Mouse (Mus musculus): ENCODE results near the gene Wscd2. TPM values are rescaled to one million over a fixed set of nuclear protein-coding genes. Genes with fewer than 3 reads are reported as not detected.
A peak's percentile ranks its signal among the peaks of the same experiment; 100 is the strongest.

Wscd2 gene
- total RNA-seq, 2 experiments from 2014 or later = 10.2 to 11.6 TPM

- no peak for DNase-seq (ENCODE audit: low spot score in 2 of 2)
Observed at GRCm38 (mm10) chr5:113521037-113521436, 30.9 kb downstream of the Wscd2 start.

DNA sequence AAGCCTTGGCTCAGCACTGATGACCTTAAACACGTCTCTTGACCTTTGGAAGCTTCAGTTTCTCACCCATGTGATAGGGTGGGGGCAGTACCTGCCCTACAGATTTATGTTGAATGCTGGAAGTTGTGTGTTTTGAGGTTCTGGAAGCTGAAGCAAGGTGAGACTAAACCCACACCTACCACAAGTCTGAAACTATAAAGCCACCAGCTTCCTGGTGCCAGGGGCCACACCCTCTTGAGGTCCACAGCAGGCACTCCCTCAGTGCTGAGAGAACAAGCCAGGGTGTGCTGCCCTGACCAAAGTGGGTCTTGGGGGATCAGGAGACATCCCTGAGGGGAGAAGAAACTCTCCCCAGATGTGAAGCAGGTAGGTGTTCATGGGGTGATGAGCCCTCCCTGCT is 48.7 kb downstream of the Wscd2 start:
- DNase-seq (ENCODE audit: low spot score in 2 of 2) = no peak

- no peak for DNase-seq (ENCODE audit: low spot score in 2 of 2)
Observed at GRCm38 (mm10) chr5:113539438-113539837, 49.3 kb downstream of the Wscd2 start.

- DNase-seq (ENCODE audit: low spot score in 2 of 2) = no peak
Observed at GRCm38 (mm10) chr5:113539858-113540257, 49.7 kb downstream of the Wscd2 start.

- no peak for DNase-seq (ENCODE audit: low spot score in 2 of 2)
Observed at GRCm38 (mm10) chr5:113541196-113541595, 51.1 kb downstream of the Wscd2 start.

DNA sequence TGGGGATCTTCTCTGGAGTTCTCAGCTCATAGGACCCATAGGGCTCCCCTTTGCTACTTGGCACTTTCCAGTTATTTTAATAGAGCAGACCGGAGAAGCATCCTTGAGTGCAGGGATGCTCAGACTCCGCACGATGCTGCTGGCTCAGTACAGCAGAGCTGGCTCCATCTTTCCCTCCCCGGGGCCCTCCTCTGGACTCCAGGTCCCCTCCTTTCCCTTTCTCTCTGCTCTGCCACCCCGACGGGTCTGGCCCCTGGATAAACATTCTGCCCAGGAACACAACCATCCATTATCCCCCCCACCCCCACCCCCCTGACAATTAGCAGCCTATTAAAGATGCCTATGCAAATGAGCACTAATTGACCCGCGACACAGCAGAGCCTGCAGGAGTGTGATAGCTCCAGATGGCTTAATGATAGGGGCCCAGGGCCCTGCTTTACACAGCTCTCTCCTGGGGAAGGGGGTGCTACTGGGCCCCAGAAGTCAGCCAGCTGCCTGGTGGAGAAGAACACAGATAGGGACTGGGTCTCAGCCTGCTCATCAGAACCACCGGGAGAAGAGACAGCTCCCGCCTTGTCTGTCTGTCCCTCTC is 52.8 kb downstream of the Wscd2 start:
- DNase-seq (ENCODE audit: low spot score in 2 of 2) = no peak

DNA sequence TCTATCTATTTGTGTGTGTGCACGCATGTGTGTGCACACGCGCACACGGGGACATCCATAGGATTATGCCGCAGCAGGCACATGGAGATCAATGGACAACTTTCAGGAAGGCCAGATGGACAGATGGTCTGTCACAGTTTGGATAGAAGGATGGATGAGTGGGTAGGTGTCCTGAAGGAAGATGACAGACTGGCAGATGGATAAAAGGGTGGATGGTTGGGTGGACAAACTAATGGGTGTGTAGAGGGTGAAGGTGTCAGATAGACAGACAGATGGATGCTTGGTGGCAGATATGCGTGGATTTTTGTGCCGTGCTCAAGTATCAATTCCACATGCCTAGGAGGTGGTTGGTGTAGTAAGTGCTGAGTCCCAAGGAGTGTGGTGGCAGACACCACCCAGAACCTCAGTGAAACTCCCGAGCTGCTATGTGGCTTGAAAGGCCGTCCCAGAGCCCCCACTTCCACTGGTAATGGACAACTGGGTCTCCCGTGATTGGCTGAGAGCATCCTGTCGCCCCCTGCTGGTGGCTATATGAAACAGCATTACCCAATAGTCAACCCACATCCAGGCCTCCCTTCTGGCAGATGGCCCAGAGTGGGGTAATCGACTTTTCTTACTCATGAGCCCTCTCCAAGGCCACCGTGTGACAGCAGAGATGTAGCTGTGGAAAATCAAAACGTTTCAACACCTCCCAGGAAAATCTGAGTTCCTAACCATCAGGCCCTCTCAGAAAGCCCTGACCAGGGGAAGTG is 58.0 kb downstream of the Wscd2 start:
- peak; percentile 28 to 58 for DNase-seq (ENCODE audit: low spot score in 2 of 2)

DNA sequence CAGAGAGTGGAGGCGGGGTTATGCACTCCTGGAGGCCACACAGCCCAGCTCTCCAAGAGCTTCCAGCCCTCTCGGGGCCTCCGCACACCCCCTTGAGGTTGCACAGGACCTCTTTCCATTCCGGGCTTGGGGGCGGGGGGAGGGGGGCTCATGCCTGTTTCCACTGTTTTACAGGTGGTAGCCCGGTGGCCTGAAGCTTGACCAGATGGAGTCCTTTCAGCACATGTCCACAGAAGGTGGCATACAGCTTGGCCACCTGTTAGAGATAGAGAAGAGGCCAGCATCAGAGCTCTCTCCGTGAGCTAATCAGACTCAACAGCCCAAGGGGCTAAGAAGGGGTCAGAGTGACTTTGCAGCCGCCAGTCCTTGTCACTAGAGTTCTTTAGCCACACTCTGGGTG is 60.1 kb downstream of the Wscd2 start:
- no peak for DNase-seq (ENCODE audit: low spot score in 2 of 2)

- DNase-seq (ENCODE audit: low spot score in 2 of 2) = no peak
Observed at GRCm38 (mm10) chr5:113550759-113551158, 60.6 kb downstream of the Wscd2 start.

- peak in 1 of 2 experiments; percentile 15 for DNase-seq (ENCODE audit: low spot score in 2 of 2)
Observed at GRCm38 (mm10) chr5:113553402-113553897, 63.3 kb downstream of the Wscd2 start.

DNA sequence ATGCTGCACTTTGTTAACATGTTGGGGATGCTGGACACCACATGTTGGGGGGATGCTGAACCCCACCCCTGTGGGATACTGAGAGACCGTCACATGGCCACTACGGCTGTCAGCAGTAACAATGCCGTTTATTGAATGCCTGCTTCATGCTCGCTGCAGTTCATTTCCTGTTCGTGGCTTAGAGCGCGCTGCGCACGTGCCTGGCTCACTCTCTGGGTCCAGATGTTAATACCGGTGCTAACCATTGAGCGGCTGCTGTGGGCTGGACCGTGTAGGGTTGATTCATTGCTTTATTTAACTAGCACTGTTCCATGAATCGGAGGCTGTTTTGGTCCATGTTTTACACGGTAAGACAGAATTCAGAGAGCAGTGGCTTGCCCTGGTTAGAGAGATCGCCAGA is 64.0 kb downstream of the Wscd2 start:
- DNase-seq (ENCODE audit: low spot score in 2 of 2) = no peak

- no peak for DNase-seq (ENCODE audit: low spot score in 2 of 2)
Observed at GRCm38 (mm10) chr5:113554571-113554970, 64.4 kb downstream of the Wscd2 start.

- no peak for DNase-seq (ENCODE audit: low spot score in 2 of 2)
Observed at GRCm38 (mm10) chr5:113555684-113556083, 65.6 kb downstream of the Wscd2 start.

DNA sequence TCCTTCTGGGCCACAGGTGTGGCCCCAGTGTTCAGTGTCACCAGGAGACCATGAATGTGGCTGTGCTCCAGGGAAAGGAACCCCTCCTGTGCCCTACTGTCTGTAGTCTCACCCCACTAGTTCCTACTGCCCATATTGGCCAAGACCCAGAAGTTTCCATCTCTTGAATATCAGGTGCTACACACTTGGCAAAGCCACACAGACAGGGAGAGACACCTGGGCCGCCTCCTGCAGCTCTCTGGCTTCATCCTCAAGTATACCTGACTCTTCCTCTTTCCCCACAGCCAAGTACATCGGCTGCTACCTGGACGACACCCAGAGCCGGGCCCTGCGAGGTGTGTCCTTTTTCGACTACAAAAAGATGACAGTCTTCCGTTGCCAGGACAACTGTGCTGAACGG is 67.9 kb downstream of the Wscd2 start:
- DNase-seq (ENCODE audit: low spot score in 2 of 2) = no peak

DNA sequence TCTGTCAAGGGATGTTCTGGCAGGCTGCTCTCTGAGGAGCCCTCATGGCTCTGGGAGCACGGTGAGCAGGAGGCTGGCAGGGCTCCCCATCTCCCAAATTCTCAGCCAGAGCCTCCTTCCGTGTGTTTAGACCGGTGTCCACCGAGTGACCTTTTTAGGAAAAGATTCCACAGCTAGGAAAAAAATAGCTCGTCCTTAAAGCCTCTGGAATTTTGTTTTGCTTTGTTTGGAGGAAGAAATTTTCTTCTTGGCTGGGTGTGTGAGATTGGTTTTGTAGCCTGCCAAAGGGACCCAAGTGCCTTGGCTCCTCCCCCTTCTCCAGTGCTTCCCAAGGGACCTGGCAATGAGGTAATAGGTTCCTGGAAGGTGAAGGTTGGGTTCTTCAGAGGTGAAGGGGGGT is 69.5 kb downstream of the Wscd2 start:
- no peak for DNase-seq (ENCODE audit: low spot score in 2 of 2)

DNA sequence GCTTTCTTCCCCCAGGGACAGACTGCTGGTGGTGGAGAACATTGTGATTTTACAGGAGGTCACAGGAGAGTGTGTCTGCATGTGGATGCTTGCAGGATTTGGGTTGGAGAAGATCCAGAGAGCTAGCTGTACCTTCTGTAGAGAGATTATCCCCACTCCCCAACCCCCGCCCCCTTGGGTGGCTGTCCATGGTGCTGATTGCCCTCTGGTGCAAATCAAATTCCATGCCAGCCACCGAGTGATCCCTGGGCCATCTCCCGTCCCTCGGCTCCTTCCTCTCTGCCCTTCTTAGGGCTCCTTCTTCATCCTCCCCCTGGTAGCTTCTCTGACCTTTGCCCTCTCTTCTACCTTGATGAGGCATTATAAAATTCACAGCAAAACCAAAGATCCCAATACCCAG is 74.3 kb downstream of the Wscd2 start:
- DNase-seq (ENCODE audit: low spot score in 2 of 2) = no peak

DNA sequence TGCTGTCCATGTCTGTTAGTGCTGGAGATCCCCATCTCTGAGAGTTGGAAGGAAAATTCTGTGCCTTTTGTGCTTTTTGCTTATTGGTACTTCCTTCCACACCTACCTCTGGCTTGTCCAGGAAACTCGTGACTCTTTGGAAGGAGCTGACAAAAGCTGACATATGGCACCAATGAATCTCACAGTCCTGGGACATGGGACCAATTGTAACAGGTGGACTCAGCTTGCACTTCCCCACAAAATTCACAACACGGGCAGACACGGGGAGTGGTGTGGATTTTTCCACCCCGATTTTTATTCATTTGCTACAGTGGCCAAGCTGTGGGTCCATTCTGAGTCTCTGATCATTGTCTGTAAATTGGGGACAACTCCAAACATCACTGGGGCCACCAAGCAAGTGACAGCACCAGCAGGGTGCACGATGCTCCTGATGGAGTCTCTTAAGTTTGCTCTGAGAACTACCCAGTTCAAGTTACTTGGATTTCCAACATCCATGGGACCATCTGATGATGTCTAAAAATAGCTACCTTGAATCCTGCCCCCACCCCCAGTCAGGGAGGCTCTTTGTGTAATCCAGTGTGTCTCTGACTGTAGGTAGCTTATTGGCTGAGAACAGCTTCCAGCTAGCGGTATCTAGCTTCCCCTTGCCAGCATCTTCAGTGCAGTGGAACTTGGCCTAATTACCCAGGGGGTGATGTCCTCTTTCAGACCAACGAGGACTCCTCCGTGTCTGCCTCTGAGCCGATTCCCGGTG is 75.1 kb downstream of the Wscd2 start:
- no peak for DNase-seq (ENCODE audit: low spot score in 2 of 2)

DNA sequence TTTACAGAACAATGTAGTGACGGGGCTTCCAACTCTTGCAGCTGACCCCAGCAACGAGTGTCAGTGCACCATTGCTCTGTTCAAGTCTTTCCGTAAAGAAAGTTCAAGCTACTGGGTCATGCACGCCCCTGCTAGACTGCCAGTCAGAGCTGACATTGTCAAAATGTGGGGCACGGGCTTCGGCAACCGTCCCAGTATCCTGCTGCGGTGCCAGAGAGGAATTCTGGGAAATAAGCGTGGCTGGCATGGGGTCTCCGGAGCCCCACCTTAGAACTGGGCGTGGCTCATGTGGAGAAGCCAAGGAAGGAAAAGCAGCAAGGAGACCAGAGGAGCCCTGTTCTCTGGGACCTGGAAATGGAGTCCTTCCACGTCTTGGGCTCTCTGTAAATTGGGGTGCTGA is 75.7 kb downstream of the Wscd2 start:
- DNase-seq (ENCODE audit: low spot score in 2 of 2) = no peak

DNA sequence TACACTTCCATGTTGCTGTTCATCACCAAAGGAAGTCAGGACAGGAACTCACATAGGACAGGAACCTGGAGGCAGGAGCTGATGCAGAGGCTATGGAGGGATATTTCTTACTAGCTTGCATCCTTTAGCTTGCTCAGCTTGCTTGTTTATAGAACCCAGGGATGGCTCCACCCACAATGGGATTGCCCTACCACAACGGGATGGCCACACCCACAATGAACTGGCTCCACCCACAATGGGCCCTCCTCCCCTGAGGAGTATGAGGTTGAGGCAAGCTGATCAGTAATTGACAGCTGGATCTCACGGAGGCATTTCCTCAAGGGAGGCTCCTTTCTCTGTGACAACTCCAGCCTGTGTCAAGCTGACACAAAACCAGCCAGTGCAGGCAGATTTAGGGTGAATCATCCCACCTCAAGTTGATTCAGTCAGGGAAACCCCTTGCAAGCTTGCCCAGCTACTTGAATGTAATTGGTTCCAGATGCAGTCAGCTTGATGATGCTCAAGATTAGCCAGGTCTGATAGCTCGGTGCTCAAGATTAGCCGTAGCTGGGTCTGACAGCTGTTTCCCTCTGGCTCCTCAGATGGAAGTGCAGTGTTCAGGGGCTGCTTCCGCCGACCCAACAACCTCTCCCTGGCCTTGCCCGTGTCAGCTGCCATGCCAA is 80.1 kb downstream of the Wscd2 start:
- DNase-seq (ENCODE audit: low spot score in 2 of 2) = no peak

GRCm38 (mm10) chr5:113577555-113577954 is 87.4 kb downstream of the Wscd2 start:
- DNase-seq (ENCODE audit: low spot score in 2 of 2) = no peak

DNA sequence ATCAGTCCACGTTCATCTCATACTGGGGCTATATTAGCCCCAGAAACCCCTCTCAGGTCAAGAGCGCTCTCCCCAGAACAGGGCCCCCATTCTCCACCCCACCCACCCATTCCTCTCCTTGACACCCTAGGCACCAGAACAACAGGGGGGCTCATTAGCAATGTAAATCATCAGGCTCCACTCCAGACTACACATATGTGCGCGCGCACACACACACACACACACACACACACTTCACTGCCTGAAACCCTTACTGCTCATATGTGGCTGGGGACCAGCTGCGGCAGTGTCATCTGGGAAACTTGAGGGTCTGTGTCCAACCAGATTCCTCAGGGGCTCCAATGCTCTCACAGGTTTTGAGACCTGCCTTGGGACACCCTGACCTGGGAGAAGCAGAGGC is 88.3 kb downstream of the Wscd2 start:
- no peak for DNase-seq (ENCODE audit: low spot score in 2 of 2)

- DNase-seq (ENCODE audit: low spot score in 2 of 2) = no peak
Observed at GRCm38 (mm10) chr5:113579128-113579527, 89.0 kb downstream of the Wscd2 start.

Measured in adrenal gland, postnatal 4 days (tissue).